Mouse (Mus musculus) embryonic facial prominence, embryonic 10.5 days (tissue): ENCODE results near the gene Sgpp2. TPM values are rescaled to one million over a fixed set of nuclear protein-coding genes. Genes with fewer than 3 reads are reported as not detected.
A peak's percentile ranks its signal among the peaks of the same experiment; 100 is the strongest.

Source experiments
- DNase-seq: peaks from one replicate; pipeline ENCODE4 v3.0.0-alpha.2; 2017; ENCODE audit warnings: low spot score
- H3K27ac ChIP-seq: fragments of 300-500 bp; sonication (generic); replicated peaks from 2 replicates; pipeline ENCODE4 v1.5.1; 2016; ENCODE audit warnings: mild to moderate bottlenecking
- H3K27me3 ChIP-seq: fragments of 300-500 bp; sonication (generic); replicated peaks from 2 replicates; pipeline ENCODE4 v1.6.1; 2016; ENCODE audit warnings: low read depth, mild to moderate bottlenecking; ENCODE audit not compliant: poor library complexity, severe bottlenecking
- H3K36me3 ChIP-seq: fragments of 300-500 bp; sonication (generic); replicated peaks from 2 replicates; pipeline ENCODE4 v1.6.1; 2016; ENCODE audit warnings: mild to moderate bottlenecking, moderate library complexity
- H3K4me1 ChIP-seq: fragments of 300-500 bp; sonication (generic); 2 replicates; pipeline ENCODE4 v1.6.1; 2016
- H3K4me3 ChIP-seq: fragments of 300-500 bp; sonication (generic); 2 replicates; pipeline ENCODE4 v1.5.1; 2016; ENCODE audit warnings: mild to moderate bottlenecking, moderate library complexity
- H3K9me3 ChIP-seq: fragments of 300-500 bp; sonication (generic); 2 replicates; pipeline ENCODE4 v1.6.1; 2016; ENCODE audit warnings: mild to moderate bottlenecking
- WGBS: fragments of 180-500 bp; shearing (Covaris S2); methylation state at CpG from one replicate; pipeline ENCODE4 v1.1.7; 2016; 5-methylcytosine and 5-hydroxymethylcytosine counted together
- polyA plus RNA-seq: library from polyadenylated mRNA; unstranded; fragments of >200 nt; fragmentation: Nextera tagmentation; extraction: Ambion mirVana; gene quantifications from 2 replicates; pipeline ENCODE4 v1.2.1, GENCODE M21; 2016

The Sgpp2 gene
- polyA plus RNA-seq, 1 experiment from 2014 or later = 9.0 TPM

GRCm38 (mm10) chr1:78436445-78436844, 126.3 kb downstream of the Sgpp2 start:
- WGBS = 96% methylated on average over 1 of the region's 1 CpGs
- peaks cover 28% of the 10 kb centered on the region for H3K36me3 ChIP-seq
- H3K4me1 ChIP-seq = peaks cover 4% of the 10 kb centered on the region
- no peak overlapping the region for H3K27ac ChIP-seq
- no peak overlapping the region for H3K4me3 ChIP-seq
- no peaks in the 10 kb centered on the region for H3K27me3 ChIP-seq
- no peak for DNase-seq
- no peaks in the 10 kb centered on the region for H3K9me3 ChIP-seq

DNA sequence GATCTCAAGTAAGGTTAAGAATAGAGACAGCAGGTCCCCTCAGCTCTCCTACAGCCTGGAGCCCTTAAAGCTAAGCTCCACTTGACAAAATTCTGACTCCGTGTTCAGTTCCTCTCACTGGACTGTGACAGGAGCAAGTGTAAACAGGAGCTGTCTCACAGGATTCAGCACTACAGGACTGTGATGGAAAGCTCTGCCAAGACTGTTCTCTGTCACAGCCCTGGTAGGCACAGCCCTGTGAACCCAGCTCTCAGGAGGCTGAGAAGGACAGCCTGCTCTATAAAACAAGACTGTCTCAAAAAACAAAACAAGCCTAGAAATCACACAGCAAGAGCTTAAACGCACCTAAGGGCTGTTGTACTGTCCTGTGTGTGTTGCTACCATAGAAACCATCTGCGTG, 127.0 kb downstream of the Sgpp2 start:
- no peaks in the 10 kb centered on the region for H3K27me3 ChIP-seq
- WGBS = 85% methylated on average over 3 of the region's 3 CpGs
- H3K9me3 ChIP-seq = no peaks in the 10 kb centered on the region
- no peak overlapping the region for H3K4me3 ChIP-seq
- H3K27ac ChIP-seq = no peak overlapping the region
- H3K4me1 ChIP-seq = peaks cover 2% of the 10 kb centered on the region; the same call in 1 of the 2 replicates
- peaks cover 31% of the 10 kb centered on the region for H3K36me3 ChIP-seq
- no peak for DNase-seq

GRCm38 (mm10) chr1:78440716-78441115, 130.6 kb downstream of the Sgpp2 start:
- no peaks in the 10 kb centered on the region for H3K27me3 ChIP-seq
- WGBS = 88% methylated on average over 8 of the region's 8 CpGs
- no peak overlapping the region for H3K4me3 ChIP-seq
- no peak overlapping the region for H3K27ac ChIP-seq
- H3K36me3 ChIP-seq = peaks cover 56% of the 10 kb centered on the region
- DNase-seq = no peak
- peaks cover 10% of the 10 kb centered on the region; the same call in 1 of the 2 replicates for H3K4me1 ChIP-seq
- H3K9me3 ChIP-seq = no peaks in the 10 kb centered on the region

DNA sequence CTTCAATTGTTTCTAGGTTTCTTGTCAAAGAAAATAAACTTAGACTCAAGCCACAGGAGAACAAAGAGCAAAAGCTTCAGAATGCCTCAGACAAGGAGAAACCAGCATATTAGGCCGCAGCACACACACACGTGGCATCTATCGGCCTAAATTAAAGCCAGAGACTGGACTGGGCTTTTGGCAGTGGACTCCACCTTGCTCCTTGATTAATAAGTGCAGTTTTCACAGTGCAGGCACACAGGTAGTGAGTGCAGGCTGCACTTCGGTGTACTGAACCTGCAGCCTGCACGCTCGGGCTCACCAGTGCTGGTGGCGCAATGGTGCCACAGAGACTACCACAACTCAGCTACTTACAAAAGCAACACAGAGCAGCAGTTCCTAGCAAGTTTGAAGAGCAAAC, 132.9 kb downstream of the Sgpp2 start:
- no peaks in the 10 kb centered on the region for H3K27me3 ChIP-seq
- H3K9me3 ChIP-seq = no peaks in the 10 kb centered on the region
- DNase-seq = peak; percentile 35
- H3K27ac ChIP-seq = no peak overlapping the region; the same call in 1 of the 2 replicates
- 79% methylated on average over 7 of the region's 7 CpGs for WGBS
- peaks cover 12% of the 10 kb centered on the region; the same call in 1 of the 2 replicates for H3K4me1 ChIP-seq
- no peak overlapping the region for H3K4me3 ChIP-seq
- peaks cover 75% of the 10 kb centered on the region for H3K36me3 ChIP-seq

DNA sequence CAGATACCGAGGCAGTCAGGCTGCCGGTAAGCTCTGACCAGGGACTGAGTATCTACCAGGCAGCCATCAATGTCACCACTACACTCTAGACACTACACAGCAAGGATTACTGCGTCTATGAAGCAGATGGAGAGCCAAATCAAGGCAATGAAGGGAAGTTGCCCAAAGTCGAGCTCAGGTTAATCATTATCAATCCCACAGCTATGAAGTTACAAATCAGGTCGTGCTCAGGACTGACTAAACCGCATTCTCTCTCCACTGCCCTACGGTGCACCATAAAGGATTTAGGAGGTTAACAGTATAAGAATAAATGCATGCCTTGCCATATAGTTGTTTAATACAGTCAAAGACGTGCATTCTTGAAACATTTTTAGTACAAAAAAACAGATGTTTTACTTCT, 136.1 kb downstream of the Sgpp2 start:
- H3K27ac ChIP-seq = no peak overlapping the region
- DNase-seq = no peak
- 89% methylated on average over 8 of the region's 8 CpGs for WGBS
- no peaks in the 10 kb centered on the region for H3K9me3 ChIP-seq
- H3K4me3 ChIP-seq = no peak overlapping the region
- peaks cover 13% of the 10 kb centered on the region; the same call in 1 of the 2 replicates for H3K4me1 ChIP-seq
- no peaks in the 10 kb centered on the region for H3K27me3 ChIP-seq
- H3K36me3 ChIP-seq = peaks cover 83% of the 10 kb centered on the region

DNA sequence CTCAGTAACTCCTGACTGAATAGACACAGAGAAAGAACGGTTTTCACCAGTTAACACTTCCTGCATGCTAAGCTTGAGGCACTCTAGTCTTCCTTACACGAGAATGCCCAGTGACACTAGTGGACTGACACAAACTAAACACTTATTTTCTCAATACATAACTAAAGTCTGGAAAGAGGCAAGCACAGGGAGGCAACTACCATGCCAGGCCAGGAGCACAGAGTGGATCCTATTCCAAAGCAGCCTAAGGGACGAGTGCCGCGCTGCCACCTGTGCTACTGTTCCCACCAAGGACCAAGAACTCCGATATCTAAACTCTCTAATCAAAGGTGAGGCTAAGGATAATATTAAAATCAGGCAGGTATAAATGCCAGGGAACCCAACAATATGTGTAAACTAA, 136.6 kb downstream of the Sgpp2 start:
- H3K4me3 ChIP-seq = no peak overlapping the region
- H3K36me3 ChIP-seq = peaks cover 83% of the 10 kb centered on the region
- no peak overlapping the region for H3K27ac ChIP-seq
- DNase-seq = no peak
- WGBS = 93% methylated on average over 6 of the region's 6 CpGs
- no peaks in the 10 kb centered on the region for H3K27me3 ChIP-seq
- peaks cover 13% of the 10 kb centered on the region; the same call in 1 of the 2 replicates for H3K4me1 ChIP-seq
- H3K9me3 ChIP-seq = no peaks in the 10 kb centered on the region

DNA sequence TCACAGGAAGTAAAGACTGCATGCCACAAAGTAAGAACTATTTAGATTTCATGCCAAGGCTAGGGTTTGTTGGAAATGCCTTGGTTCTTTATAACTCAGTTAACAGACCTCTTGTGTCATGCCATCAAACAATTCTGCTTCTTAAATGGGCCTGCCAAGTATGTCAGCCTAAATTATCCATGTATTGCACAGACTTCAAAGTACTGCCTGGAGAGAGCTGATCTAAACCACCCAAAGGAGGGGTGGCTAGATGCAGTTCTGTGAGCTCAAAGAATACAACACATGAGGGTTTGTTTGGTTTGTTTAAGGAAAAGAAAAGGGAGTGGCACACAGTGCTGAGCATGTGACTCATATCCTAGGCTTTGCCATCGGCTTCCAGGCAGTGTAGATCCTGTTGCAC, 137.9 kb downstream of the Sgpp2 start:
- Histone ChIP-seq H3K9me3 (no peaks in the 10 kb centered on the region), H3K27ac (no peak overlapping the region), H3K36me3 (peaks cover 87% of the 10 kb centered on the region), H3K27me3 (no peaks in the 10 kb centered on the region), H3K4me1 (peaks cover 6% of the 10 kb centered on the region; the same call in 1 of the 2 replicates), H3K4me3 (no peak overlapping the region)
- 79% methylated on average over 1 of the region's 1 CpGs for WGBS
- no peak for DNase-seq

DNA sequence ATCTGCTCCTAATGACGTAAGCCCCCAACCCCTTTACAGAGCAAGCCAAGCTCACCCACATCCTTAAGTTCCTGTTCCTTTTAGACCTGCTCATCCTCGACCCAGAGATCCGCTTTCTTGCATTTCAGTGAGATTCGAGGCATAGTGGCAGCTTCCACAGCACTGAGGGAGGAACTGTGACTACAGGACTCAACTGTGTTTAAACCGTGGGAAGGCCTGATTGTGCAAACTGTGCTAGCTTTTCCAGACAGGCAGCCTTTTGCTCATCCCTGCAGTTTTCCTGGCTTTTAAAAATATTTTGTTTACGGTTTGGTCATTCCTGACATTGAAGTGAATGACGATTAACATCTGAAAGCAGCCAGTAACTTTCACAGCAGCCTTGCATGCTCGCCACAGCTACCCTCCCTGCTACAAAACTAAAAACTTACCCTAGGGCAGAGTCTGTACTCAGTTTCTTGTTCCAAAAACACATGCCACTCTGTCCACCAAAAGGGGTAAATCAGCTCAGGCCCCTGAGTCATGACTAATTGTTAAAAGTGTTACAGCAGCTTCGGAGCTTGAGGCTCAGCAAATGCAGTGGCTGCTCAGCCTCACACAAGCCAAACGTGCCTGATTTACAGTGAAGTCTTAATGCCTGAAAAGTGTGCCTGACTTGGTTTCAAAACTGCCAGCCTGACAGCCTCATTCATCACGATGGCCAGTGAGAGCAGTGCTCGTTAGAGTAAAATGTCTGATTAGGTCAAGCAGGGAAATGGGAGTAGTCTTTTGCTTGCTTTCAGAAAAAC, 141.1 kb downstream of the Sgpp2 start:
- no peaks in the 10 kb centered on the region for H3K27me3 ChIP-seq
- 81% methylated on average over 12 of the region's 12 CpGs for WGBS
- H3K4me1 ChIP-seq = peaks cover 3% of the 10 kb centered on the region; the same call in 1 of the 2 replicates
- no peak overlapping the region for H3K27ac ChIP-seq
- H3K4me3 ChIP-seq = no peak overlapping the region
- no peak for DNase-seq
- peaks cover 82% of the 10 kb centered on the region for H3K36me3 ChIP-seq
- no peaks in the 10 kb centered on the region for H3K9me3 ChIP-seq

DNA sequence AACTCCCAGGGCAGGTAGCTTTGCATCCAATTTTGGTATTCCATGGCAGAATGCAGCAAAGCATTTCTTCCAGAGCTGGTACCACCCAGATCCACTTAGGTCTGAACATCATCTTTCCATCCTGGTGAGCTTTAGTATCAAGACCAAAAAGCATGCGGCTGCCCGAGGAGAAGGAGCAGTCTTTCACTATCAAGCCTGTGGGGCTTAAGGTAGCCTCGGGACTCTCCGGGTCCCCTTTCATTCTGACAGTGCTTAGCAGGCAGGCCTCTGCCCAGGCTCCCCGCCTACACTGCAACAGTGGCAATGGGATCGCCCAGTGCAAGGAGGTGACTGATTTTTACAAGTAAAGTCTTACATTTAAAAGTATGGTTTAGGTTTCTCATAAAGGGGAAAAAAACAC, 142.4 kb downstream of the Sgpp2 start:
- peaks cover 79% of the 10 kb centered on the region for H3K36me3 ChIP-seq
- WGBS = 92% methylated on average over 6 of the region's 6 CpGs
- no peak overlapping the region for H3K4me3 ChIP-seq

DNA sequence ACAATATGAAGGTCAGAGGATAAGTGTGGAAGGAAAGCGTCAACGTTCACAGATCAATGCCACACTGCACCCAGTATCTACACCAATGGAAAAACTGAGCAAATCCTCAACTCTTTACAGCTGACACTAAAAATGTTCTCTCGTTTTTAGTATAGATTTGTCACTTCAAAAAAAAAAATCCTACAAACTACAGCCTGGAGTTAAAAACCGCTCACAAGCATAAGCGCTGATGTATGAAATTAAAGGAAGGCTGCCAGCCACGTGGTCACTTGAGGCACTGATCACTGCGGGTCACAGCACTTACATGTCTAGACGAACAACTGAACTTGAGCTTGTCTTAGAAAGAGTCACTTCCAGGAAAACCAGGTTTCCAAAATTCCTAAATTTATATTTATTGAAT, 143.7 kb downstream of the Sgpp2 start:
- no peak for DNase-seq
- no peaks in the 10 kb centered on the region for H3K9me3 ChIP-seq
- no peak overlapping the region for H3K4me3 ChIP-seq
- H3K27ac ChIP-seq = no peak overlapping the region
- 92% methylated on average over 8 of the region's 8 CpGs for WGBS
- H3K4me1 ChIP-seq = no peaks in the 10 kb centered on the region
- no peaks in the 10 kb centered on the region for H3K27me3 ChIP-seq
- H3K36me3 ChIP-seq = peaks cover 78% of the 10 kb centered on the region

More for the DNA sequence above, 142.4 kb downstream of the Sgpp2 start:
- Histone ChIP-seq H3K27me3 (no peaks in the 10 kb centered on the region), H3K27ac (no peak overlapping the region), H3K9me3 (no peaks in the 10 kb centered on the region), H3K4me1 (peaks cover 3% of the 10 kb centered on the region; the same call in 1 of the 2 replicates)
- no peak for DNase-seq

DNA sequence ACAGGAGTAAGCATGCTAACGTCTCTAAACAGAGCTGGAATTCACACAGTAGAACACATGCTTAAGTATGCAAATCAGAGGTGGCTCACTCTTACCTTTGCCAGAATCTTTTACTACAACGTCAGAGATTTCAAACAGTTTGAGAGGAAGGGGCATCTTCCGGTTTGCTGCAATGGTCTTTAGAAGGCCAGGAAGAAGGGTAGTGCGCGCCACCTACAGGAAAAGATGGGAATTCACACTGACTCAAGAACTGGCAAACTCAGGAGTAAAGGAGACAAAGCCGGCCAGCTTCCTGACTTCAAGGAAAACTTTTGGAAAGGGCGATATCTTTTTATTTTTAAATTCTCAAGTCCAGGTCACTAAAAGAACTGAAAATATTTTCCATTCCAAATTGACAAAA, 144.5 kb downstream of the Sgpp2 start:
- Histone ChIP-seq H3K27ac (no peak overlapping the region), H3K9me3 (no peaks in the 10 kb centered on the region), H3K4me3 (no peak overlapping the region), H3K36me3 (peaks cover 84% of the 10 kb centered on the region), H3K4me1 (no peaks in the 10 kb centered on the region), H3K27me3 (no peaks in the 10 kb centered on the region)
- peak; percentile 63 for DNase-seq
- 36% methylated on average over 7 of the region's 7 CpGs for WGBS
